Mouse (Mus musculus): ENCODE results near the gene Myh7b.
A peak's percentile ranks its signal among the peaks of the same experiment; 100 is the strongest.

Myh7b gene

GRCm38 (mm10) chr2:155633731-155634130 lies 22.7 kb downstream of the Myh7b start:
- DNase-seq (ENCODE audit: low read depth in 1 of 2, low spot score in 2 of 2) = no peak

GRCm38 (mm10) chr2:155634562-155634961 lies 23.6 kb downstream of the Myh7b start:
- no peak for DNase-seq (ENCODE audit: low read depth in 1 of 2, low spot score in 2 of 2)

GRCm38 (mm10) chr2:155635961-155636360 lies 24.9 kb downstream of the Myh7b start:
- DNase-seq (ENCODE audit: low read depth in 1 of 2, low spot score in 2 of 2) = no peak

GRCm38 (mm10) chr2:155636881-155637280 lies 25.9 kb downstream of the Myh7b start:
- DNase-seq (ENCODE audit: low read depth in 1 of 2, low spot score in 2 of 2) = no peak

GRCm38 (mm10) chr2:155637411-155637810 lies 26.4 kb downstream of the Myh7b start:
- no peak for DNase-seq (ENCODE audit: low read depth in 1 of 2, low spot score in 2 of 2)

GRCm38 (mm10) chr2:155640656-155641055 lies 29.6 kb downstream of the Myh7b start:
- no peak for DNase-seq (ENCODE audit: low read depth in 1 of 2, low spot score in 2 of 2)

- no peak for DNase-seq (ENCODE audit: low read depth in 1 of 2, low spot score in 2 of 2)
These were observed 30.8 kb downstream of the Myh7b start for GRCm38 (mm10) chr2:155641540-155642472.

- no peak for DNase-seq (ENCODE audit: low read depth in 1 of 2, low spot score in 2 of 2)
These were observed 34.7 kb downstream of the Myh7b start for GRCm38 (mm10) chr2:155645746-155646145.

- no peak for DNase-seq (ENCODE audit: low read depth in 1 of 2, low spot score in 2 of 2)
These were observed 41.6 kb downstream of the Myh7b start for GRCm38 (mm10) chr2:155652618-155653017.

- no peak for DNase-seq (ENCODE audit: low read depth in 1 of 2, low spot score in 2 of 2)
These were observed 44.9 kb downstream of the Myh7b start for GRCm38 (mm10) chr2:155655759-155656372.

GRCm38 (mm10) chr2:155662390-155662789 lies 51.4 kb downstream of the Myh7b start:
- DNase-seq (ENCODE audit: low read depth in 1 of 2, low spot score in 2 of 2) = no peak

- no peak for DNase-seq (ENCODE audit: low read depth in 1 of 2, low spot score in 2 of 2)
These were observed 52.1 kb downstream of the Myh7b start for GRCm38 (mm10) chr2:155663097-155663496.

- no peak for DNase-seq (ENCODE audit: low read depth in 1 of 2, low spot score in 2 of 2)
These were observed 53.0 kb downstream of the Myh7b start for GRCm38 (mm10) chr2:155663910-155664460.

- DNase-seq (ENCODE audit: low read depth in 1 of 2, low spot score in 2 of 2) = no peak
These were observed 56.9 kb downstream of the Myh7b start for GRCm38 (mm10) chr2:155667881-155668280.

GRCm38 (mm10) chr2:155668461-155668860 lies 57.4 kb downstream of the Myh7b start:
- no peak for DNase-seq (ENCODE audit: low read depth in 1 of 2, low spot score in 2 of 2)

- no peak for DNase-seq (ENCODE audit: low read depth in 1 of 2, low spot score in 2 of 2)
These were observed 60.2 kb downstream of the Myh7b start for GRCm38 (mm10) chr2:155671236-155671635.

- DNase-seq (ENCODE audit: low read depth in 1 of 2, low spot score in 2 of 2) = peak in 1 of 2 experiments; percentile 34
These were observed 62.5 kb downstream of the Myh7b start for GRCm38 (mm10) chr2:155673546-155673945.

GRCm38 (mm10) chr2:155675118-155675517 lies 64.1 kb downstream of the Myh7b start:
- DNase-seq (ENCODE audit: low read depth in 1 of 2, low spot score in 2 of 2) = no peak

GRCm38 (mm10) chr2:155679586-155680110 lies 68.6 kb downstream of the Myh7b start:
- DNase-seq (ENCODE audit: low read depth in 1 of 2, low spot score in 2 of 2) = no peak

- DNase-seq (ENCODE audit: low read depth in 1 of 2, low spot score in 2 of 2) = no peak
These were observed 69.6 kb downstream of the Myh7b start for GRCm38 (mm10) chr2:155680591-155680990.

- DNase-seq (ENCODE audit: low read depth in 1 of 2, low spot score in 2 of 2) = no peak
These were observed 70.2 kb downstream of the Myh7b start for GRCm38 (mm10) chr2:155681194-155681593.

GRCm38 (mm10) chr2:155681874-155682273 lies 70.9 kb downstream of the Myh7b start:
- no peak for DNase-seq (ENCODE audit: low read depth in 1 of 2, low spot score in 2 of 2)

Measured in monocyte, adult 2 months (primary cell).